Mouse (Mus musculus): ENCODE data around the gene Ccdc150.

Gene Ccdc150

DNA sequence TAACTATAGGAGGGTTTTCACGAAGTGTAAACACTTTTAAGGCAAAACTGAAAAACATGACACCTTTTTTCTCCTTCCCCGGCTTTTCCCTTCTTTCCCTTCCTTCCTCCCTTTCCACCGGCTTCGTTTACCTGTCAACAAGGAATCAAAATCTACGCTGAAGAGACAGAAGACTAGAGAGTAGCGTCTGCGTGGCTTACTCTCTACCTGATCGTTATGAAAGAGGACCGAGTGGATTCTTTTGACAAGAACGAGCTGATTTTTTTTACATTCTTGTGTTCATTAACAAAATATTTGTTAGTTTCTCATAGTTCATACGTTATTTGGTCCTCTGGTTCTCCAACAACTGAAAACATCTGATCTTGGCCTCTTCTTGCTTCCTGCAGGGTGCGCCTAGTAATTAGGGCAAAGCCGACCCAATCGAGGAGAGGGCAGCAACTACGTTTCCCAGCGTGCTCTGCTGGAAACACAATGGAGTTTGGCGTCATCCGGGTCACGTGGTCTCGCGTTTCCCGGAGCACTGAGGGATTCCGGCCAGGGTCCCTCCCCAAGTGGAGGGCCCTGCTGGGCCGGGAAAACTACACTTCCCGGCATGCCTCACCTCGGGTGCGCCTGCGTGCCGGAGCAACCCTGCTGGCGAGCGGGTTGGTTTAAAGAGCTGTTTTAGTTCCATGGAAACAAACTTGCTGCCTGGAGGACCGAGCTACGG is at the start of gene Ccdc150:
TSS of gene Ccdc150 (plus strand) at position 526 of the 709 bp plus-strand sequence.
- peak; percentile 91 for DNase-seq (ENCODE audit: low spot score)

DNA sequence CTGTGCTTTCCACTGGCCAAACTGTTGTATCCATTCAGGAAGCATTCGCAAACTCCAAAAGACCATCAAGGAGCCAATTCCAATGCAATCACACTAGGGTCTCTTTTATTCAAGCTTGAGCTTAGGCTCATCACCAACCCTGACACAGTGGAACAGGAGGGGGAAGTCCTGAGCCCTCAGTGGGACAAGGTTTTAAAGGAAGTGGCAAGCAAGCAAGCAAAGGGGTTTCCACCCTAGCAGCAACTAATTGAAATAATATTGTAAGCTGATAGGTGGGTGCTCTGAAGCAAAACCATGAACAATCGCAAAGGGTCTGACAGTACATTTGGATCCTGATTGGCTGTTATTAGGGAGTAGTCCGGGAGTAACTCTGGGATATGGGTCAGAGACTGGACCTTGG is 30.2 kb upstream of the Ccdc150 start:
- DNase-seq (ENCODE audit: low spot score), result no peak

DNA sequence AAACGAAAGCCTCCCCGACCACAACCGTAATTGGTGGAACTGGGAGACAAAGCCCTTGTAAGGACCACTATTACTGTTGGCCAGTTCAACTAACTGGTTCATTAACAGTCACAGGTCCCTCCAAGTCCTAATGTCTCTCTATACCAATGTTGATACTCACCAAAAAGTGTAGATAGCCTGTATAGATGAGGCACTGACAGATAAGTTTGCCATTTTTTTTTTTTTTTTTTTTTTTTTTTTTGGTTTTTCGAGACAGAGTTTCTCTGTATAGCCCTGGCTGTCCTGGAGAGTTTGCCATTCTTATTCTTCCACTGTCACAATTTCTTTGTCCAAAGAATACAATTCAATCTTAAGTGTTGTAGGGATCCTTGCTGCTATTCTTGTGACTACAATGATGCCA is 7.8 kb upstream of the Ccdc150 start:
- no peak for DNase-seq (ENCODE audit: low spot score)

DNA sequence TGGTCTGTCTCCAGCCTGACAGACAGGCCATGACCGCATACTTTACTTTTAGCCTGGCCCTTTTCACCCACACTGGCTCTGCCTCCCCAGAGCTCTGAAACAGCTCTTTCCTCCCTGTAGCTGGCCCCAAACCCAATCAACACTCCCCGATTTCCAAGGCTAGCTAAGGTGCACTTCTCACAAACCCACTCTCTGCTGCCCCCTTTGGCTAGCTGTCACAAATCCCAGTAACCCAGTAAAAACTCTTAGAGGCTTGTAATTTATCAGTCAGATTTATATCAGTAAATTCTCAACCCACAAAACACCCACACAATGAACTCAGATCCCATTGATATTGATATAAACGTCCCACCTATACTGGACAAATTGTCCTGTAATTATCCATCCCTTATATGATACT is 25.1 kb downstream of the Ccdc150 start:
- DNase-seq (ENCODE audit: low spot score), result no peak

DNA sequence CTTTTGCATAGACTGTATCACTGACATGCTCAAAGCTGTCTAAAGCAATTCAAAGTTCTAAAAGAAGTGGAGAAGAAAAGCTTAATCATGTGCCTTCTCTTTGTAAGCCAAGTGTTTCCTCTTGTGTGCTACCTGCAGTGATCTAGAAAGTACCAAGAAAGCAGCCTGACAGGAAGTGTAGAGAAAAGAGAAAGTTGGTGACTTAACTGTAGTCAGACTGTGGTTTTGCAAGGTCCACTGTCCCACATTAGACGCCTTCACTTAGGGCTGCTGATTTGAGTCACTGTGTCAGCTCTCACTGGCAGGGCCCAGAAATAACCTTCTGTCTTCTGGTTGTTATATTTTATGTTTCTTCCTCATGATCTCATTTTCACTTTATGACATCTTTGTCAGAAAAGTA is 29.1 kb downstream of the Ccdc150 start:
- DNase-seq (ENCODE audit: low spot score), result no peak

DNA sequence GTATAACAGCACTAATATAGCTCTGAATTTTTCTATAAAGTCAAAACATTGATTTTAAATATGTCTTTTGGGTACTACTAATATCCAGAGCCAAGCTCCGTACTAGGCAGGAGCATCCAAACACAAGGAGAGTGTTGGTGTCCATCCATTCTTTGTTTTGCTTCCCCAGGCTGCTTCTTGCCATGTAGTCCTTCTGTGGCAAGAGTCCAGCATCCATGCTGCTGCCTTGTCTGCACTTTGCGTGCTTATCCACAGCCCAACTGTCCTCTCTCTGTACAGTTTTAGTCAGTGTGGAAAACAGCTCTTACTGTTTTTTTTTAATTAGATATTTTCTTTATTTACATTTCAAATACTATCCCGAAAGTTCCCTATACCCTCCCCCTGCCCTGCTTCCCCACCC is 30.2 kb downstream of the Ccdc150 start:
- no peak for DNase-seq (ENCODE audit: low spot score)

DNA sequence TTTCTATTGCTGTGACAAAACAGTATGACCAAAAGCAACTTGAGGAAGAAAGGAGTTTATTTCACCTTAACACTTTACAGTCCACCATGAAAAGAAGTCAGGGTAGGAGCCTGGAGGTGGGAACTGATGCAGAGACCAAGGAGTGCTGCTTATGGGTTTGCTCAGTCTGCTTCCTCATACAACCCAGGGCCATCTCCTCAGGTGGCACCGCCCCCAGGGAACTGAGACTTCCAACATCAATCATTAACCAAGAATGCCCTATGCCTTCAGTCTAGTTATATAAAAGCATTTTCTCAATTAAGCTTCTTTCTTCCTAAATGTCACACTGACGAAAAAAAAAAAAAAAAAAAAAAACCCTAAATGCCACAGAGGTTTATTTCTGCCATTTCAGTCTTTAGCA is 55.9 kb downstream of the Ccdc150 start:
- no peak for DNase-seq (ENCODE audit: low spot score)

DNA sequence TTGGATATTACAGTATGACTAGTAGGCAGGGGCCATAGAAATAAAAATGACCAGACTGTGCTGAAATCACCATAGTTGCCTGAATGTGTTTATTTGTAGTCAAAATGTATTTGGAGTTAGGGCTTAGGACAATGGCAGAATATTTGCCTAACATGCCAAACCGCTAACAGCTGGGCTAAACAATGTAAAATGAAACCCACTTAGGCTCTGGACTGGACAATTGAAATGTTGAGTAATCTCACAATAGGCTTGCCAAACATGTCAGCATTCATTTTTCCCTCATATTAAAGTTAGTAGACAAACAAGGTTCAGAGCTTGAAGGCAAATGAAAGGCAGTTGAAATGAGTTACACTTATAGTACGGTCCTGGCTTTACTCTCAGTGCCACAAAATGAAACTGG is 76.2 kb downstream of the Ccdc150 start:
- DNase-seq (ENCODE audit: low spot score), result no peak

DNA sequence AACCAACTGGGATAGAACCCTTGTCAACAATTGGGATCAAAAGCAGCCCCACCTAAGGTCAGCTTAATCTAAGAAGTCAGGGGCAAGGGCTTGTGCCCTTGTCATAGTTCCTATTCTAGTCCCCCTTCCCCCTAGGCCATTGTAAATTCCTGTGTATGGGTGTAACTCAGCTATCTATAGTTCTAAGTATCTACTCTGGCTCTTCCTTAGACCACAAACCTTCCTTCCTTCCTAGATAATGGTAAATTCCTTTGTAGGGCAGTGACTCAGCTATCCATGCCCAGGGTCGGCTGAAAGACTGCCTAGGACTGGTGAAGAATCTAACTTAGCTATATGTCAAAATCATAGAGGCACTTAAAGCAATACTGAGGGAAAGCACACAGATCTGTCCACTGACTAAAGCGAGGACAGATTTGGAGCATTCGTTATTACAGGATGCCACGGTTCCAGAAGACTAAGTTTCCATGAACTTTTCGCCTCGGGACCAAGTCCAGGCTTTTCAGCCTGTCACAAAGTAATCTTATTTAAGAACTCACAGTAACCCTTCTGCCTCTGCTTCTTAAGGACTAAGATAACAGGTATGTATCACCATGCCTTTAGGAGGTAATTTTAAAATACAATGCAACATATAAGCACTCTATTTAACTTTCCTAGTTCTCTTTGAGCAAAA is 77.5 kb downstream of the Ccdc150 start:
- DNase-seq (ENCODE audit: low spot score), result no peak

DNA sequence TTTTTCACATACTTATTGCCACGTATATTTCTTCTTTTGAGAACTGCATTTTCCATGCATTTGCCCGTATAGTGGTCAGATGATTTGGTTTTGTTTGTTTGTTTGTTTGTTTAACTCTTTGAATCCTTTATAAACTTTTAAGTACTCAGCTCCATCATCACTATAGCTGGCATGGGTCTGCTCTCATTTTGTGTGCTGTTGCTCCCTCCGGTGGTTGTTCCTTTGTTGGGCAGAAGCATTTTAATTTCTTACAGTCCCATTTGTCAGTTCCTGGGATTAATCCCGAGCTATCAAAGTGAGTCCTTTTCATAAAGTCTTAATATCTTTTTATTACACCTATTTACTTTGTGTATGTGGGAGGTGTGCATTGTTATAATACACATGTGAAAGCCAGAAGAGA is 82.5 kb downstream of the Ccdc150 start:
- DNase-seq (ENCODE audit: low spot score), result peak; percentile 16

DNA sequence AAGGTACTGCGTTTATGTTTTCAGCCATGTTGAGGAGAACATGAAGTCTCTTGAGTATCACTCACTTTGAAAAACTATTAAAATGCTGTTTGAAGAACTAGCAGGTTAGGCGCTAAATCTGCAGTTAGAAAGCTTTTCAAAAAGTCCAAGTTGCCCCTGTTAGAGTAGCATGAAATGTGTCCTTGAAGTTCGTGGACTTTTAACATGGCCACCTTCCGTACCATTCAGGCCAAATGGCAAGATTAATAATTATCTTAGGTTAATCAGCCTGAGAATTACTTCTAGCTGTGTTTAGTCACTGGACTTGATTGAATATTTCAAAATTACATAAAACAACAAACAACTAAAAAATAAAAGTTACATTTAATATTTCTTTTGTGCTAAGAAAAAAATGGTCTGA is 104.3 kb downstream of the Ccdc150 start:
- DNase-seq (ENCODE audit: low spot score), result no peak

DNA sequence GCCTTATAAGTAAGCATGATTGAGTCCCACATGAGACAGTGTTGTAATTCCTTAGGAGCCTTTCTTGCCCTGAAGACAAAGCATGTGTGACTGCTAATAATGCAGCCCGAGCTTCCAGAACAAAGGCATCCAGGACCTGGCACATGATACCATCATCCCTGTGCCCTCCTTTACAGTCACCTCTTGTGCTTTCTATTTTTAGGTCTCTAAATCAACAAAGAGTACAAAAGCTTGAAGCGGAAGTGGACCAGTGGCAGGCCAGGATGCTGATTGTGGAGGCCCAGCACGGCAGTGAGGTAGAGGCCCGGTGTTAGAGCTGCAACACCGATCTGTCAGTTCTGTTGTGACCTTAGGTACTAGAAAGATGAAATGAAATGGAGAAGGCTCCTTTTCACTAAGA is 105.0 kb downstream of the Ccdc150 start:
- DNase-seq (ENCODE audit: low spot score), result no peak

DNA sequence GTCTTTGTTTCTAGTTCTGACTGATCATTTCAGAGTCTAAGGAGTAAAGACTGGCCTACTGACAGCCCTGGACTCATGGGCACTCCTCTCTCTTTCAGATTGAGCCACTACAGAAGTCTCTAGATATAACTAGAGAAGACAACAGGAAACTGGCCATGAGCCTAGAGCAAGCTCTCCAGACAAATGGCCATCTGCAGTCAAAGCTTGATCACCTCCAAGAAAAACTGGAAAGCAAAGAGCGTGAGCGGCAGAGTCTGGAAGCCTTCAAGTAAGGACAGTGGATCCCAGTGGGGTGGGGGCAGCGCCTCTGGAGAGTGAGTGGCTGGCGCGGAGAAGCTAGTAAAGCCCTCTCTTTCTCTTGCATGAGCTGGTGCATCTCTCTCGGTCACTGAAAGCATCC is 106.1 kb downstream of the Ccdc150 start:
- no peak for DNase-seq (ENCODE audit: low spot score)

DNA sequence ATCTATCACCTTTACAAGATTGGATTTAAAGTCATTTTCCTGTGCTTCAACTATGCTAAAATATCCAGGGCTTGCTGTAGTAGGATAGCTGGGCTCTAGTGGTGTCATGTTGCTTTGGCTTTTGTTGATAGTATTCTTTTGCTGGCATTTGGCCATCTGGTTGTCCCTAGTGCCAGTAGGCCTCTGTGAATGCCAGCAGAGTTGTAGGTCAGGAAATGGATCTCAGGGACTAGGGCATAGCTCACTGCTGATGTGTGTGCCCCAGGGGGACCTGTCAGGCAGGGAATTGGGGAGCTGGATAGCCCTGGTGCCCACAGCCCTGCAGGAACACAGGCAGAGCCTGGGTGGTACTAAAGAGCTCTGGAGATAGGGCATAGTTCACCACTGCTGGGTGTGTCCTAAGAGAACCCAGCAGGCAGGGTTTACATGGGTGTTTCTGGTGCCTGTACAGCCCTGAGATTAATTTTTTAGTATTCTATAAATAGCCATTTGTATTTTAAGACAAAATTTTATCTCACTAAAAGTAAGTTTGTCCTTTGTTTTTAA is 127.1 kb downstream of the Ccdc150 start:
- no peak for DNase-seq (ENCODE audit: low spot score)

DNA sequence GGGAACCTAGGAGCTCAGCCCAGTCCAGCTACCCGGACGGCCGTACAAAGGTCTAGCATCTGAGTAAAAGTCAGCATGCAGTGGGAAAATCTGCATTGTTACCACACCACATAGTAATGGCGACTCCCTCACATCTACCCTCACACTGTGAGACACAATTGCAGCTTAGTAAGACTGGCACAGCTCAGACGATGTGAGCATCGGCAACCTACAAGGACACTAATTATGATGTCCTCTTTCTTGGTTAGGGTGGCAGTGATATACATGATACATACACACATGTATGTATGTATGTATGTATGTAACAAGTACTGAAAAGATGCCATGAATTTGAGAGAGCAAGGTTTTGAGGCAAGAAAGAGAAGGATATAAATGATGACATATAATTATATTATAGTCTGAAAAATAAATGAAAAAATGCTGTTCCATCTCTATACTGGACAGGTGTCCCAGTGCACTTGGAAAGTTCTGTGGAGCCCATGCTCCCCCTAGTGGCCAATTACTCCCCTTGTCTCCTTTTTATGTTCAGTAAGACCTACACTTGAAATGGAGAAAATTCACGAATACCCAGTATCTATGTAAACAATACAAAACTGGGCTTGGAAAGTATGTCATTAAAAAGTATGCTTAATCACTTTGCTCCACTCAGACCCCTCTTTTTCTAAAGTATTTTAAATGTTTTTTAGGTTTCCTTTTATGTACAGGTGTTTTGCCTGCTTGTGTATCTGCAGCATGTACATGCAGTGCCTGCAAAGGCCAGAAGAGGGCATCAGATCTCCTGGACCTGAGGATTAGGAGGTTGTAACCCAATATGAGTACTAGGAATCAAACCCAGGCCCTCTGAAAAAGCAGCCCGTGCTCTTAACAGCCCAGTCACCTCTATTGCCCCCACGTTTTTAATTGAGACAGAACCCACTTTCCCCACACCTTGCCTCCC is 130.8 kb downstream of the Ccdc150 start:
- peak; percentile 49 for DNase-seq (ENCODE audit: low spot score)

DNA sequence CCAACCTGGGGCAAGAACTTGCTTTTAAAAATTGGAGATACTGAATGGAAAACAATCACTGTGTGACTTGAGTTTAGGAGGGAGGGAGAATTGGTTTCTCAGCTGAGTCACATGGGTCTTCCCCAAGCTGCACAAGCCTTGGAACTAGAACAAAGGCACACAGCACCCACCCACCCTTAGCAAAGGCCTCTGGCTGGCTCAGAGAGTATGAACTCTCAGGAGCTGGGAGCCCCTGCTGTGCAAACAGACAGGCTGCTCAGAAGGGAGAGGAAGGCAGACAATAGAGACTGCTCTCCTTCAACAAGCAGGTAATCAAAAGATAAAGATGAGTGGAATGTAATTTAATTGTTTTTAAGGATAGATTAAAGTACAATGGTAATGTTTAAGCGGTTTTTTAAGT is 133.7 kb downstream of the Ccdc150 start:
- no peak for DNase-seq (ENCODE audit: low spot score)

DNA sequence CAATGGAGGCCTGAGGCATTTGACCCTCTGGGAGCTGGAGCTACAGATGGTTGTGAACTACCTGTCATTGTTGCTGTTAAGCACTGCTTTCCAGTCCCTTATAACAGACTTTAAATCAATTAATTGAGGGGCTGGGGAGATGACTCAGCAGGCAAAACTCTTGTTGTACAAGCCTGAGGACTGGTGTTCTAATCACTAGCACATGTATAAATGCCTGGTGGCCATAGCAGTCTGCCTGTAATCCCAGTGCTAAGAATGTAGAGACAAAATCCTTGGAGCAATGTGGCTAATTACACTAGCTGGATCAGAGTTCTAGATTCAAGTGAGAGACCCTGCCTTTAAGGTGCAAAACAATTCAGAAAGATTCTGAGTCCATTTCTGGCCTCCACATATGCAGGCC is 152.3 kb downstream of the Ccdc150 start:
- DNase-seq (ENCODE audit: low spot score), result no peak

Data from layer of hippocampus, adult 9-10 months (tissue).